19 mouse cellular contexts compared by ENCODE assay signal in the genomic region with DNA sequence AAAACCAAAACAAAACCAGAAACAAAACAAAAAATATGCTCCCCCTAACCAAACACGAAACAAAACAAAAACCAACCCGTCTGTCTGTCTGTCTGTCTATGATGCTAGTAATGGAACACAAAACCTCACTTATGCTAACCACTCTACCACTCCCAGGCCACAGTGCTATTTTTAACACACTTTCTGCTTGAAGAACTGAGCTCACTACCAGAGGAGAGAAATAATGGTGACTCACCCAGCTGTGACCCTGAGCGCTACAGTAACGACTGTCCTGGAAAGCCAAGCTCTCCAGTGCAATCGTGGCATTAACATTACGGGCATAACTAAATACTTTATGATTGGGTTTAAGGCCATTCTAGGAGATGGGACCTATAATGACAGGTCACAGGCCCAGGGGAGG. TPM values are rescaled to one million over a fixed set of nuclear protein-coding genes. Genes with fewer than 3 reads are reported as not detected.
DNase-seq lines count a peak whose midpoint lies in the region; ATAC-seq and TF ChIP-seq lines count a peak whose summit lies in the region.
"Had no signal": no experiment of that assay in that cellular context is flagged by ENCODE, and none has a peak within 500 bp of the region (broad histone marks: within the 10 kb centered on the region; RNA-seq: fewer than 3 reads in every experiment).

No protein-coding gene starts in this region.

- peak overlapping the region; percentile 37; the same call in 1 of the 2 replicates for H3K27ac ChIP-seq in heart, embryonic 13.5 days (replicated peaks)
- no peak overlapping the region for H3K27ac ChIP-seq in lung, postnatal 0 days (ENCODE audit: low read length)
- no peak overlapping the region for H3K27ac ChIP-seq in neural tube, embryonic 15.5 days (replicated peaks)
- H3K27ac ChIP-seq: hindbrain, embryonic 10.5 days; limb, embryonic 10.5 days had no signal

- H3K9ac ChIP-seq in heart, embryonic 13.5 days: no peak overlapping the region
- H3K9ac ChIP-seq in lung, postnatal 0 days (replicated peaks; ENCODE audit: low read depth): no peak overlapping the region
- H3K9ac ChIP-seq in neural tube, embryonic 15.5 days (replicated peaks): no peak overlapping the region

- H3K9me3 ChIP-seq in heart, embryonic 13.5 days: no peaks in the 10 kb centered on the region
- H3K9me3 ChIP-seq in lung, postnatal 0 days (ENCODE audit: low read length): no peaks in the 10 kb centered on the region
- no peaks in the 10 kb centered on the region for H3K9me3 ChIP-seq in neural tube, embryonic 15.5 days (replicated peaks)
- H3K9me3 ChIP-seq: heart, embryonic 10.5 days; hindbrain, embryonic 10.5 days; limb, embryonic 10.5 days had no signal

- TF ChIP-seq EP300 in lung, postnatal 0 days (IDR thresholded peaks at IDR 0.05): no peak

- DNase-seq in heart, postnatal 14 days: no peak
- DNase-seq in adrenal gland, postnatal 10 days: peak; percentile 31
- DNase-seq in induced T-regulatory cell, adult 2 months (ENCODE audit: low read depth): peak; percentile 7
- no peak for DNase-seq in lung, postnatal 0 days (ENCODE audit: low spot score)
- no peak for DNase-seq in cerebellum, postnatal 4 days (ENCODE audit: low spot score in 2 of 2)
- DNase-seq: cerebellum, adult 9-10 months; embryo, embryonic 11 days; kidney, adult 9 months; lung, adult 18-20 months; thymus, postnatal 36 days had no signal

- peaks cover 10% of the 10 kb centered on the region; the same call in 1 of the 2 replicates for H3K27me3 ChIP-seq in heart, embryonic 13.5 days (replicated peaks)
- H3K27me3 ChIP-seq in myocyte (ENCODE audit: control insufficient read depth, insufficient read depth, insufficient read length): no peaks in the 10 kb centered on the region
- no peaks in the 10 kb centered on the region for H3K27me3 ChIP-seq in lung, postnatal 0 days (replicated peaks; ENCODE audit: insufficient read depth, low read length)
- H3K27me3 ChIP-seq in neural tube, embryonic 15.5 days (replicated peaks): no peaks in the 10 kb centered on the region

- no peak overlapping the region for H3ac ChIP-seq in myocyte (ENCODE audit: control insufficient read depth, insufficient read length)

- no peak overlapping the region; the same call in 1 of the 2 replicates for H3K4me2 ChIP-seq in heart, embryonic 13.5 days
- H3K4me2 ChIP-seq in myocyte (ENCODE audit: low read depth): peak overlapping the region; percentile 82
- no peak overlapping the region for H3K4me2 ChIP-seq in lung, postnatal 0 days (replicated peaks; ENCODE audit: low read depth, low read length)
- H3K4me2 ChIP-seq in neural tube, embryonic 15.5 days: no peak overlapping the region

- H3K79me2 ChIP-seq in myocyte (ENCODE audit: control insufficient read depth, insufficient read depth): no peaks in the 10 kb centered on the region

- no peak overlapping the region for H3K4me3 ChIP-seq in heart, embryonic 13.5 days
- no peak overlapping the region for H3K4me3 ChIP-seq in myocyte
- H3K4me3 ChIP-seq in lung, postnatal 0 days (ENCODE audit: low read depth, low read length): no peak overlapping the region
- no peak overlapping the region for H3K4me3 ChIP-seq in neural tube, embryonic 15.5 days (replicated peaks)
- H3K4me3 ChIP-seq: heart, embryonic 10.5 days; hindbrain, embryonic 10.5 days; limb, embryonic 10.5 days had no signal

- ATAC-seq in heart, embryonic 13.5 days (ENCODE audit: extremely low read depth, insufficient number of reproducible peaks, low FRiP score, low TSS enrichment): no peak
- ATAC-seq in lung, postnatal 0 days: no peak
- no peak for ATAC-seq in neural tube, embryonic 15.5 days (ENCODE audit: low FRiP score)
- ATAC-seq: forebrain, embryonic 14.5 days; inflammation-experienced regulatory T-cells, adult 6 months had no signal

- H3K4me1 ChIP-seq in heart, embryonic 13.5 days: peaks cover 12% of the 10 kb centered on the region
- no peaks in the 10 kb centered on the region for H3K4me1 ChIP-seq in lung, postnatal 0 days (ENCODE audit: insufficient read depth, low read depth, low read length)
- H3K4me1 ChIP-seq in neural tube, embryonic 15.5 days: no peaks in the 10 kb centered on the region
- H3K4me1 ChIP-seq: hindbrain, embryonic 10.5 days had no signal

- no peak for TF ChIP-seq CTCF in lung, postnatal 0 days (IDR thresholded peaks at IDR 0.05)

- no peak for TF ChIP-seq POLR2A in myocyte (IDR thresholded peaks at IDR 0.05; ENCODE audit: insufficient read length, low read depth)

- 70% methylated on average over 6 of the region's 6 CpGs for WGBS in heart, embryonic 13.5 days
- WGBS in lung, postnatal 0 days: 76% methylated on average over 6 of the region's 6 CpGs
- 96% methylated on average over 6 of the region's 6 CpGs for WGBS in neural tube, embryonic 15.5 days

- H3K36me3 ChIP-seq in heart, embryonic 13.5 days: no peaks in the 10 kb centered on the region
- no peaks in the 10 kb centered on the region for H3K36me3 ChIP-seq in myocyte (ENCODE audit: control insufficient read depth, insufficient read depth)
- H3K36me3 ChIP-seq in lung, postnatal 0 days (ENCODE audit: insufficient read depth, low read length): no peaks in the 10 kb centered on the region
- no peaks in the 10 kb centered on the region for H3K36me3 ChIP-seq in neural tube, embryonic 15.5 days
- H3K36me3 ChIP-seq: G1E; heart, embryonic 10.5 days; hindbrain, embryonic 10.5 days; limb, embryonic 10.5 days had no signal

- intact Hi-C loops in heart, postnatal 14 days (cut with DNase I): no loop called here

TF ChIP-seq in myocyte, 11 proteins besides CTCF, POLR2A, EP300 and RAD21:
- no peak for TF ChIP-seq CEBPB (IDR thresholded peaks at IDR 0.05; ENCODE audit: insufficient read depth, poor library complexity, severe bottlenecking)
- TF ChIP-seq MYOD1 (IDR thresholded peaks at IDR 0.05; ENCODE audit: control insufficient read depth in 1 of 3, insufficient read length in 2 of 3, low read depth in 2 of 3): peak in 1 of 3 experiments; percentile 17

RNA-seq across cellular contexts. Expression of gene Vwf, which starts 5.7 kb away (rescaled TPM):
- polyA plus RNA-seq in heart, embryonic 13.5 days (2015; fragmentation: Nextera tagmentation; extraction: Ambion mirVana): 13.6 and 16.8 TPM in 2 replicates
- total RNA-seq in heart, postnatal 14 days (2021): 100 to 1,000 TPM in 1 of 2 experiments, 10 to 100 TPM in 1; 88.1 to 110 TPM
- 10 to 100 TPM; 22.4 to 25.2 TPM for total RNA-seq in adrenal gland, postnatal 10 days (2021)
- 1.2 TPM for polyA plus RNA-seq in myocyte (2012; fragmentation: generic; extraction: Trizol)
- polyA plus RNA-seq in lung, postnatal 0 days (2015; fragmentation: Nextera tagmentation; extraction: Ambion mirVana): 42.4 and 55.6 TPM in 2 replicates
- polyA plus RNA-seq in neural tube, embryonic 15.5 days (2015; fragmentation: Nextera tagmentation; extraction: Ambion mirVana): 7.8 and 14.9 TPM in 2 replicates

RNA-seq across cellular contexts. Expression of gene Cd9, which starts 46.2 kb away (rescaled TPM):
- polyA plus RNA-seq in heart, embryonic 13.5 days (2015; fragmentation: Nextera tagmentation; extraction: Ambion mirVana): 79.6 and 84.5 TPM in 2 replicates
- total RNA-seq in heart, postnatal 14 days (2021): 10 to 100 TPM; 63.4 to 69.8 TPM
- total RNA-seq in adrenal gland, postnatal 10 days (2021): 100 to 1,000 TPM; 120 TPM
- polyA plus RNA-seq in myocyte (2012; fragmentation: generic; extraction: Trizol): 216 TPM
- 962 and 974 TPM in 2 replicates for polyA plus RNA-seq in lung, postnatal 0 days (2015; fragmentation: Nextera tagmentation; extraction: Ambion mirVana)
- 112 and 130 TPM in 2 replicates for polyA plus RNA-seq in neural tube, embryonic 15.5 days (2015; fragmentation: Nextera tagmentation; extraction: Ambion mirVana)
- total RNA-seq: G1E had no signal
- polyA plus RNA-seq: G1E had no signal

Comparison
In these comparisons a context has a peak if more than half of its experiments do, and no peak if none do; other contexts are left out.
1. DNase-seq: peak in adrenal gland, postnatal 10 days (single experiment) and induced T-regulatory cell, adult 2 months (single experiment); none in heart, postnatal 14 days (0 of 2), lung, postnatal 0 days (single experiment) and cerebellum, postnatal 4 days (0 of 2).